Mouse (Mus musculus) kidney, embryonic 14.5 days (tissue): ENCODE results near the gene Gm21983. TPM values are rescaled to one million over a fixed set of nuclear protein-coding genes. Genes with fewer than 3 reads are reported as not detected.
A peak's percentile ranks its signal among the peaks of the same experiment; 100 is the strongest.

Experiments
- ATAC-seq: fragments of 200-750 bp; cut with Nextera tagmentation; 2 replicates; pipeline ENCODE4 v1.8.0; 2017; ENCODE audit warnings: moderate number of reproducible peaks, mild to moderate bottlenecking, moderate TSS enrichment, moderate library complexity; ENCODE audit not compliant: low FRiP score, low TSS enrichment
- H3K27ac ChIP-seq: fragments of 300-500 bp; sonication (generic); 2 replicates; pipeline ENCODE4 v1.5.1; 2014; ENCODE audit warnings: low read depth, mild to moderate bottlenecking, low read length, moderate library complexity, mixed read lengths
- H3K27me3 ChIP-seq: fragments of 300-500 bp; sonication (generic); 2 replicates; pipeline ENCODE4 v1.6.1; 2014; ENCODE audit warnings: mild to moderate bottlenecking, low read length; ENCODE audit not compliant: control insufficient read depth, insufficient read depth
- H3K36me3 ChIP-seq: fragments of 300-500 bp; sonication (generic); 2 replicates; pipeline ENCODE4 v1.6.1; 2014; ENCODE audit warnings: low read length, mixed read lengths; ENCODE audit not compliant: control insufficient read depth, insufficient read depth
- H3K4me1 ChIP-seq: fragments of 300-500 bp; sonication (generic); 2 replicates; pipeline ENCODE4 v1.6.1; 2014; ENCODE audit warnings: low read length, mixed read lengths; ENCODE audit not compliant: control insufficient read depth, insufficient read depth
- H3K4me2 ChIP-seq: fragments of 300-500 bp; sonication (generic); replicated peaks from 2 replicates; pipeline ENCODE4 v1.6.1; 2014; ENCODE audit warnings: low read depth, mild to moderate bottlenecking, low read length
- H3K4me3 ChIP-seq: fragments of 300-500 bp; sonication (generic); 2 replicates; pipeline ENCODE4 v1.5.1; 2014; ENCODE audit warnings: mild to moderate bottlenecking, low read length
- H3K9ac ChIP-seq: fragments of 300-500 bp; sonication (generic); 2 replicates; pipeline ENCODE4 v1.6.1; 2014; ENCODE audit warnings: low read depth, mild to moderate bottlenecking, low read length, moderate library complexity
- H3K9me3 ChIP-seq: fragments of 300-500 bp; sonication (generic); 2 replicates; pipeline ENCODE4 v1.6.1; 2016; ENCODE audit warnings: low read length; ENCODE audit not compliant: control insufficient read depth
- WGBS: fragments of 180-500 bp; shearing (Covaris S2); extraction: QIAGEN DNeasy Blood & Tissue Kit; methylation state at CpG from one replicate; pipeline ENCODE4 v1.1.7; 2014; 5-methylcytosine and 5-hydroxymethylcytosine counted together
- polyA plus RNA-seq: library from polyadenylated mRNA; unstranded; fragments of >200 nt; fragmentation: Nextera tagmentation; extraction: Ambion mirVana; gene quantifications from 2 replicates; pipeline ENCODE4 v1.2.1, GENCODE M21; 2014

The Gm21983 gene
- polyA plus RNA-seq, 1 experiment from 2014 or later: not detected

GRCm38 (mm10) chr7:27160921-27161320, 20.0 kb downstream of the Gm21983 start:
- Histone ChIP-seq H3K27me3 (no peaks in the 10 kb centered on the region), H3K36me3 (peaks cover 63% of the 10 kb centered on the region), H3K4me2 (no peak overlapping the region), H3K4me3 (no peak overlapping the region), H3K9ac (no peak overlapping the region), H3K27ac (no peak overlapping the region), H3K9me3 (no peaks in the 10 kb centered on the region), H3K4me1 (peaks cover 38% of the 10 kb centered on the region)
- no peak for ATAC-seq
- 85% methylated on average over 3 of the region's 3 CpGs for WGBS

- no peak overlapping the region for H3K4me3 ChIP-seq
- no peaks in the 10 kb centered on the region for H3K27me3 ChIP-seq
- WGBS: 11% methylated on average over 8 of the region's 8 CpGs
- peak; percentile 92 for ATAC-seq
- no peak overlapping the region for H3K9ac ChIP-seq
- H3K36me3 ChIP-seq: peaks cover 60% of the 10 kb centered on the region
- peaks cover 30% of the 10 kb centered on the region for H3K4me1 ChIP-seq
- H3K4me2 ChIP-seq: no peak overlapping the region
- no peaks in the 10 kb centered on the region for H3K9me3 ChIP-seq
- H3K27ac ChIP-seq: no peak overlapping the region
These were observed 21.0 kb downstream of the Gm21983 start for GRCm38 (mm10) chr7:27159882-27160281.

GRCm38 (mm10) chr7:27159256-27159655, 21.6 kb downstream of the Gm21983 start:
- H3K36me3 ChIP-seq: peaks cover 54% of the 10 kb centered on the region

GRCm38 (mm10) chr7:27158171-27158570, 22.7 kb downstream of the Gm21983 start:
- Histone ChIP-seq H3K4me3 (no peak overlapping the region), H3K9me3 (no peaks in the 10 kb centered on the region), H3K27me3 (no peaks in the 10 kb centered on the region), H3K4me1 (peaks cover 13% of the 10 kb centered on the region; the same call in 1 of the 2 replicates), H3K36me3 (peaks cover 46% of the 10 kb centered on the region), H3K9ac (no peak overlapping the region), H3K27ac (no peak overlapping the region), H3K4me2 (no peak overlapping the region)
- no peak for ATAC-seq
- 98% methylated on average over 9 of the region's 9 CpGs for WGBS

More at GRCm38 (mm10) chr7:27159256-27159655, 21.6 kb downstream of the Gm21983 start:
- no peak overlapping the region for H3K27ac ChIP-seq
- H3K9me3 ChIP-seq: no peaks in the 10 kb centered on the region
- no peak for ATAC-seq
- H3K4me2 ChIP-seq: no peak overlapping the region
- no peak overlapping the region for H3K9ac ChIP-seq
- no peak overlapping the region for H3K4me3 ChIP-seq
- H3K4me1 ChIP-seq: peaks cover 24% of the 10 kb centered on the region
- no peaks in the 10 kb centered on the region for H3K27me3 ChIP-seq
- whole genome bisulfite sequencing: 88% methylated on average over 6 of the region's 6 CpGs

- Histone ChIP-seq H3K4me1 (0 out of 2 replicates have a peak, but pooled peaks cover 2% of the 10 kb centered on the region), H3K4me3 (no peak overlapping the region), H3K36me3 (peaks cover 26% of the 10 kb centered on the region), H3K27ac (no peak overlapping the region), H3K4me2 (no peak overlapping the region), H3K9ac (no peak overlapping the region), H3K9me3 (no peaks in the 10 kb centered on the region), H3K27me3 (no peaks in the 10 kb centered on the region)
- ATAC-seq: no peak
- WGBS: 84% methylated on average over 13 of the region's 13 CpGs
These were observed 24.9 kb downstream of the Gm21983 start for GRCm38 (mm10) chr7:27156005-27156404.

- ATAC-seq: 0 out of 2 replicates have a peak, but pooled peaks have one; percentile 18
- H3K27me3 ChIP-seq: no peaks in the 10 kb centered on the region
- H3K4me2 ChIP-seq: no peak within 1 kb of the TSS
- peaks cover 12% of the 10 kb centered on the region for H3K36me3 ChIP-seq
- H3K4me1 ChIP-seq: no peaks in the 10 kb centered on the region
- no peaks in the 10 kb centered on the region for H3K9me3 ChIP-seq
- H3K27ac ChIP-seq: no peak within 1 kb of the TSS; the same call in 1 of the 2 replicates
- 60% methylated on average over 10 of the region's 10 CpGs for WGBS
- no peak within 1 kb of the TSS for H3K4me3 ChIP-seq
- no peak within 1 kb of the TSS for H3K9ac ChIP-seq
These were observed 27.6 kb downstream of the Gm21983 start, which contains the start of gene Cyp2t4 for GRCm38 (mm10) chr7:27153205-27153764. Cyp2t4 (plus strand) TSS chr7:27153714.

- Histone ChIP-seq H3K4me2 (no peak overlapping the region), H3K27ac (no peak overlapping the region), H3K4me3 (no peak overlapping the region), H3K27me3 (no peaks in the 10 kb centered on the region), H3K9me3 (peaks cover 5% of the 10 kb centered on the region), H3K36me3 (no peaks in the 10 kb centered on the region), H3K4me1 (no peaks in the 10 kb centered on the region), H3K9ac (no peak overlapping the region)
- WGBS: 33% methylated on average over 8 of the region's 8 CpGs
- peak; percentile 56; the same call in 1 of the 2 replicates for ATAC-seq
These were observed 44.4 kb downstream of the Gm21983 start for GRCm38 (mm10) chr7:27136410-27136996.

GRCm38 (mm10) chr7:27133757-27134156, 47.1 kb downstream of the Gm21983 start:
- no peak for ATAC-seq
- no peaks in the 10 kb centered on the region for H3K36me3 ChIP-seq
- no peak overlapping the region for H3K4me3 ChIP-seq
- no peaks in the 10 kb centered on the region for H3K27me3 ChIP-seq
- 81% methylated on average over 4 of the region's 4 CpGs for WGBS
- H3K4me1 ChIP-seq: no peaks in the 10 kb centered on the region
- peaks cover 2% of the 10 kb centered on the region; the same call in 1 of the 2 replicates for H3K9me3 ChIP-seq
- H3K27ac ChIP-seq: no peak overlapping the region
- no peak overlapping the region for H3K4me2 ChIP-seq
- no peak overlapping the region for H3K9ac ChIP-seq

- Histone ChIP-seq H3K4me2 (no peak overlapping the region; the same call in 1 of the 2 replicates), H3K27ac (no peak overlapping the region), H3K27me3 (no peaks in the 10 kb centered on the region), H3K4me3 (no peak overlapping the region), H3K9me3 (peaks cover 2% of the 10 kb centered on the region; the same call in 1 of the 2 replicates), H3K36me3 (no peaks in the 10 kb centered on the region), H3K9ac (no peak overlapping the region), H3K4me1 (no peaks in the 10 kb centered on the region)
- WGBS: 68% methylated on average over 12 of the region's 12 CpGs
- ATAC-seq: no peak
These were observed 47.7 kb downstream of the Gm21983 start for GRCm38 (mm10) chr7:27133156-27133555.
